Mouse (Mus musculus) frontal cortex, adult 2 months (tissue): ENCODE measurements at regions not wholly inside any gene's neighbourhood (a gene's known extent, or its start where the extent isn't known, plus 50 kb on each side); places are given as distances from the start of the nearest gene placed in this dataset.
"Not testable (repeated sequence)": the region's sequence is repeated elsewhere in the genome, so short reads cannot be mapped to it uniquely, and the experiment has no call there.

Experiments used
- DNase-seq, 2 experiments: peaks; one replicate each; pipeline ENCODE4 v3.0.0; 2022; ENCODE audit warnings: low spot score in 1 of 2; ENCODE audit errors: extremely low spot score in 1 of 2

DNA sequence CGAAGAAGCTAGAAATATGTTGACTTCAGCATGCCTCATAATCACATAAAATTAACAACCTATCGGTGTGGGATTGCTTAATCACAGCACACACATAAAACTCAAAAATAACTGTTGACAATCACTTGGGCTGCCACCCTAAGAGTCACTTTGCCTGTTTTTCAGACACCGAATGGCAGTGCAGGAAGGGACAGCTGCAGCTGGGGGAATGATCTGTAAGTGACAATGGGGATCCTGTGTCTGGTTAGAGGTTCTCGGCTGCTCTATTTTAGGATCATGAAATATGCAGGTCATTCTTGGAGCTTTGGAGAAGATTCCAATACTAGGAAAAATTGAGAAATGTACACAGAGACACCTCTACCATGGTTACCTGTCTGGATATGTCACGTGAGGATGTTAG, 54.4 kb upstream of the Tcf12 start:
- DNase-seq: no peak

DNA sequence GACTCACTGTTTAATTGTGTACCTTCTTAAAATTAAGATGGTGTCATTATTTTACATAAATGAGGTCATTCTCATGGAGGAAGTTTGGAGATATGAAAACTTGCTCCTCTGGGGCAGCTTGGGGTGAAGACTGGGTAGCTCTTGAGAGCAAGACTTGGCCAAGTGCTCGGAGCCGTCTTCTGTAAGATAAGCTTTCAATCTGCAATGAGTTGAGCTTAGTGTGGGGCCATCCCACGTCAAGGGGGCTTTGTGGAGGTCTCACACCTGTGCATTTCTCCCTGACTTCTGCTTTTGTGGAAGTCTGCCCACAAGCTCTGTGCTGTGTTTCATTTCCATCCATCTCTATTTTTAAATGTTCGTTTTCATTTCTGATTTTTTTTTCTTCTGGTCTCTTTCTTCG, 54.9 kb upstream of the Tcf12 start:
- DNase-seq: no peak

DNA sequence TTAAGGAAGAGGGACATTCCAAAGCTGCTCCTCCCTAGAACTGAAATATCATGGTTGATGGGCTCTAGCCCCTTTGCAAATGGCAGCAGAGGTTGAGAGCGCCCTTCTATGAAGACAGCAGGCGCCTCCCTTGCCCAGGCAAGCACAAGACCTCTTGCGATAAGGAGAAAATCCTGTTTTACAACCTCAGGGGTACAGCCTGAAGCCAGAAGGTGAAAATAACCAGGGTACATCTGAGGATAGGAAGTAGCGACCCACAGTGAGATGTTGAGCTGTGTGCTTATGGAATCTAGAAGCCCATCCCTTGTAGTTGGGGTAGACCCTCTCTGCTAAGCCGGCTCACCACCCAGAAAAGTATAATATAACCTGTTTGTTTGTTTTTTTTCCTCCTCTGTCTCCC, 57.6 kb upstream of the Tcf12 start:
- no peak for DNase-seq

DNA sequence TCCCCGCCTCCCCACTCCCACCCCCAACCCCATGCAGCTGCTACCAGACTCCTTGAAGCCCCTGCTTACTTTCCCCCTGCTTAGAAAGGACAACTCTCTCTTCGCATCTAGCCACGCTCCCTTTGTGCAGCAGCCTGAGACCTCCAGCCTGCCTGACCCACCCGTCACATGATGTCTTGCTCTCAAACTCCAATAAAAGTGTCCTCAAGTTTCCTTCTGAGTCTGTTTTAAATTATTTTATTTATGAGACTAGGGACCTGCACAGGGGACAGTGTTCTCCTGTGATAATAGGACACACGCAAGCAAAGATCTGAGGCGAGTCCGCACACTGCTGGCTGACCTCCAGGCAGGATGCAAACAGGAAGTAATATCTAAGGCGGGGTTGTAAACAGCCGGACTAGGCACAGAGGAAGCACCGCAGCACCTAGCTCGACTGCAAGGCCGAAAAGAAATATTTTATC, 58.1 kb upstream of the Tcf12 start:
- no peak for DNase-seq

DNA sequence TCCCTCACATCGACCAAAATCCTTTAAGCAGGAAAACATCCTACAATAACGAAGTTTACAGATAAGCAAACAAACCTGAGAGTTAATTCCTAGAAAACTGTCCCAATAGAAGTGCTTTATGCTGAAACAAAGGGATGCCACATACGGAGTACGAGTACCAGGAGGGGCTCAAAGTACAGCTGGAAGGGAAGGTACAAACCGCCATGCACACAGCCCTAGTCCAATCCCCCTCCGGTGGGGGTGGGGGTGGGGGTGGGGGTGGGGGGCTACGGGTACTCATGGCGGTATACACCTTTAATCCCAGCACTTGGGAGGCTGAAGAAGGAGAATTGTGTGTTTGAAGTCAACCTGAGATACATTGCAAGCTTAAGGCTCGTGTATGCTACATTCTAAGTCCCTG, 58.6 kb upstream of the Tcf12 start:
- DNase-seq: no peak

DNA sequence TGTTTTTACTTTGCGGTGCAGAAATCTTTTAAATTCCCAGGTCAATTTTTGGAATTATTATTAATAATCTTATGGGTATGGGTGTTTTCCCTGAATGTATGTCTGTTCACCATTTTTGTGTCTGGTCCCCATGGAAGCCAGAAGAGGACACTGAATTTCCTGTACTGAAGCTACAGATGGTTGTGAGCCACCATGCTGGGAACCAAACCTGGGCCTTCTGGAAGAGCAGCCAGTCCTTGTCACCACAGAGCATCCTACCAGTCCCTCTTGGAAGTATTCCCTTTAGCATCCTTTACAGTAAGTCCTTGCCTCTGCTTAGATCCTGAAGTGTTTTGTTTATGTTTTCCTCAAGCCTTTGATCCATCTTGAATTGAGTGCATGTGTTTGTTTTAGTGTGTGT, 60.7 kb upstream of the Tcf12 start:
- DNase-seq: no peak

DNA sequence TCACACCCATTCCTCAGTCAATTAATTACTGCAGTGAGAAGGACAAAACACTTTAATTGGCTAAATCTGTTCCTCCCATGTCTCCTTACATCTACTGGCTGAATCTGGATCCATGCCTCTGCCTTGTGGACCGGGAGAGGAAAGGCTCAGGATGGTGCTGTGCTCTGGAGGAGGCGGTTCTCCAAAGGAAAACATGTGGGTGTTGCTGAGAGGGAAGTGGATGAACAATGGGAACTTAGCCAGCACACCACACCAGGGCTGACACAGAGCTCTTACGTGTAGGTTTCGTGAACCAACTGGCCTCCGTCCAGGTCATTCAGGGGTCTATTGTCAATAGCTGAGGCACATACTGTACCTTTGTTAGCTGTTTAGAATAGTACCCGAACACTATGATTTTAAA, 69.3 kb upstream of the Tcf12 start:
- no peak for DNase-seq

DNA sequence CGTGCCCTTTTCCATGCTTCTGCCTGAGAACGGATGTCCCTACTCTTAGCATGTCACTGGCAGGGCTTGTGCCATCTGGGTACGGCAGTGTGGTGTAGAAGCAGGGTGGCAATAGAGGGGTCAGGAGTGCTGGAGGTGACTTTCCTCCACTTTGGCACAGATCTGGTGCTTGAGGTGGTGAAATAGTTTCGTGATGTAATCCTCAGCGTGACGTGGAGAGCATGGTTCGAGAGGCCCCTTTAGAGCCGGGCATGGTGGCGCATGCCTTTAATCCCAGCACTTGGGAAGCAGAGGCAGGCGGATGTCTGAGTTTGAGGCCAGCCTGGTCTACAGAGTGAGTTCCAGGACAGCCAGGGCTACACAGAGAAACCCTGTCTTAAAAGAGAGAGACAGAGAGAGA, 71.7 kb upstream of the Tcf12 start:
- no peak for DNase-seq

DNA sequence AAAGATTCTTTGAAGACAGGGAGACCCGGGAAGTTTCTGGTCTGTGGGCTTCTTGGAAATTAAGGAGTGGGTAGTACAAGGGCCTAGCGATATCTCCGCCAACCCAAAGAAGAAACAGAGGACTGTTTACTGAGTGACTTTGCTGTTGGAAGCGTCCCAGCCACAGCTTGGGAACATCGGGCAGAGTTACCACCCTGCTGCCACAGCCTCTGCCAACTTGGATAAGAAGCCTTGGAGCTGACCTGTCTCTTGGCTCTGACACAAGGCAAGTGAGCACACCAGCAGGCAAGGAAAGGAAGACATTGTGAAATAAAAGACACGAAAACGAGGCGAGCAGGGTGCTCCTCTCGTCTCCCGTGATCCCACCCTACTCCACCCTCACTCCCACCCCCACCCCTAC, 72.3 kb upstream of the Tcf12 start:
- no peak for DNase-seq

DNA sequence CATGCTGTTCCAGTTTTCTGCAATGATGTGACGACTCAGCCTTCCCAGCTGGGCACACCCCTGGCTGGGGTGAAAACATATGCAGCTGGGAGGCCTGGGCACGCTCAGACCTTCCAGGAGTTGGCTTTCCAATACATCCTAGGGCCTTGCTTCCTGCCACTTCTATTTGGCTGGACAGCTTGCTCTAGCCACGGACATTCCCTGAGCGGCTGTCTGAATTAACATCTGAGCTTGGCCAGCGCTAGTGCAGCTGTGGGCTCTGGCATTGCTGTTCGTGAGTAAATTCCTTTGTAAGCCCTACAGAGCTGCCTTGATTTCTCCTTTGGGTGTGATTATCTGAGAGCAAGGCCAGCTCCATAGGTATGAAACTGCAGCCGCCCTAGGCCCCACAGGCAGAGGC, 78.2 kb upstream of the Tcf12 start:
- DNase-seq: no peak

DNA sequence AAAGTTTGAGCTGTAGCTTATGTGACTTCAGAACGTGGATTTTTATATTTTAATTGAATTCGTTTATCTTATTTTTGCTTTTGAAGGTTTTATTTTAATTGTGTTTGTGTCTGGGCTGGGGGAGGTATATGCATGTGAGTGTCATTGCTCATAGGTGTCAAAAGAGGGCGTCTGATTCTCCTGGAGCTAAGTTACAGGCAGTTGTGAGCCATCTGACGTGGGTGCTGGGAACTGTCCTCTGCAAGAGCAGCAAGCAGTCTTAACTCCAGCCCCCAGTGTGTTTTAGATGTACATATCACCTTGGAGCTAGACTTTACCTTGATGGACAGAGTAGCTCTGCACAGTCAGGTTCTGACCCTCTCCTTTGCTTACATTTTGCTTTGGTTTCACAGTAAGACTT, 79.0 kb upstream of the Tcf12 start:
- DNase-seq: no peak

DNA sequence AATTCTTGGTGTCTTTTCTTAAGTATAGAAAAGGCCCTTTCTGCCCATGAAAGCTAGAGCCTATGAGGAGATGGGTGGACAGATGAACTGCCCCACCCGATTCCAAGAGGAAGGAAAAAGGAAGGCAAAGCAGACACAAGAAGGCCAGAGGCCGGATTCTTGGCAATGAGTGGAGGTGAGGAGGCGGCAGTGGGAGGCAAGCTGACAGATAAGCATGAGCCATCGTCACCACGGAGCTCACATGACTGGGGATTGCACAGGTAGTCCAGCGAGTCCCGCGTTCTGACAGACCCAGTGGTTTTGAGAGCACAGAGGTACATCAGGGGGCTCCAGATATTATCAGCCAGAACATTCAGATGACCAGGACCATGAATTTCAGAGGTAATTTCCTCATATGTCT, 79.4 kb upstream of the Tcf12 start:
- DNase-seq: no peak

DNA sequence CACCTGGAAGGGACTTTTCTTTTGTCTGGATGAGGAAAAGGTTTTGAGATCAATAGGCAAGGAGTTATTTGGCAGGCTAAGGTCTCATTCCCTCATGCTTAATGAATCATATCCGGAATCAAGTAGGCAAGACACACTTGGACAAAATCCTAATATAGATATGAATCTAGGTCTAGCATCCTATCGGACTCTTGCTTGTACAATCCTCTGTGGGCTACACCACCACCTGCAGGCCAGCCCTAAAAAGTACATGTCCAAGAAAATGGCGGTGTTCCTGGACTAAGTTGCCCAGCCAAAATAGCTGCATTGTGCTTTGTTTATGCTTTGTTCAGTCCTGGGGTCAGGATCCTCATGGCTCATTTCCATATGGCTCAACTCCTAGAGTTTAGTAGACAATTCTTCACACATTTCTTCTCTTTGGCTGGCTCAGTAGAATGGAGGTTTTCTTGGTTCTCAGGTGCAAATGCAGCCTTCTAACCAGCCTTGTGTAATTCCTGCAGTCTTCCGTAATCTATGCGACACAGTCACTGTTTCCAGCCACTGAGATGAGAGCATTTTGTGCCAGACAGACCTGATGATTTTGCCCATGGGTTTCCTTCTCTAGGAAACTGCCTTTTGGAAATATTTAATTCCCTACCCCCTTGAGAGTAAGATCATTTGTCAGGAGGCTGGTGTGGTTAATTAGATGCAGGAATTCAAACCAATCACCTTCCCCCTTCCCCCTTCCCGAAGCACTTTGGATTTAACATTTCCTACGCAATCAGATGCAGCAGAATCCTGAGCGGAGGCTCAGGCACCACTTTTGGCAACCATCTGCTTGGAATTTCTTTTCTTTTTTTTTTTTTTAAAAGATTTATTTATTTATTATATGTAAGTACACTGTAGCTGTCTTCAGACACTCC, 80.6 kb upstream of the Tcf12 start:
- DNase-seq: peak; percentile 33 to 63

DNA sequence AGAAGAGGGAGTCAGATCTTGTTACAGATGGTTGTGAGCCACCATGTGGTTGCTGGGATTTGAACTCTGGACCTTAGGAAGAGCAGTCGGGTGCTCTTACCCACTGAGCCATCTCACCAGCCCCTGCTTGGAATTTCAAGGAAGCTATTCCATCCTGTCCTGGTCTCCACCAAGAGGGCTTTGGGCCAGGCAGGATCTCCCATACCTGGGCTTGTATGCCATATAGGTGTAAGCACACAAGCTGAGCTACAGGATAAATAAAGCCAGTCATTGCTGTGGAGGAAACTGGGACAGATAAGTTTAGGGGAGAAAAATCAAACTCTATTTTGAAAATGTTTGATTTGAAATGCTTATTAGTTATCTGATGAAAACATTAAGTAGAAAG, 81.3 kb upstream of the Tcf12 start:
- not testable (repeated sequence) for DNase-seq

DNA sequence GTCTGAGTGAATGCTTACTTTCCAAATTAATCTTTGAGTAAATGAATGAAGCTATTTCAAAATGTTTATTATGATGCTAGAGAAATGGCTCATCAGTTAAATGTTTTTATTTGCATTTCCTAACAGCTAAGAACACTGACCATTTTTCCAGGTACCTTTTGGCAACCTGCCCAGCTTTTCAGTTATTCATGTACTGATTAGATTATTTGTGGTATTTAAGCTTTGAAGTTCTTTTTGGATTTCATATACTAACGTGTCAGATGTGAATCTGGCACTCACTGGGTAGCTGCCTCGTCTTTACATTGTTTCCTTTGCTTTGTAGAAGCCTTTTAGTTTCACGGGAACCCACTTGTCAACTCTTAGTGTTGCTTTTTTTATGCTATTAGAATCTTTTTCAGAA, 79.3 kb upstream of the Zfp280d start:
- no peak for DNase-seq

DNA sequence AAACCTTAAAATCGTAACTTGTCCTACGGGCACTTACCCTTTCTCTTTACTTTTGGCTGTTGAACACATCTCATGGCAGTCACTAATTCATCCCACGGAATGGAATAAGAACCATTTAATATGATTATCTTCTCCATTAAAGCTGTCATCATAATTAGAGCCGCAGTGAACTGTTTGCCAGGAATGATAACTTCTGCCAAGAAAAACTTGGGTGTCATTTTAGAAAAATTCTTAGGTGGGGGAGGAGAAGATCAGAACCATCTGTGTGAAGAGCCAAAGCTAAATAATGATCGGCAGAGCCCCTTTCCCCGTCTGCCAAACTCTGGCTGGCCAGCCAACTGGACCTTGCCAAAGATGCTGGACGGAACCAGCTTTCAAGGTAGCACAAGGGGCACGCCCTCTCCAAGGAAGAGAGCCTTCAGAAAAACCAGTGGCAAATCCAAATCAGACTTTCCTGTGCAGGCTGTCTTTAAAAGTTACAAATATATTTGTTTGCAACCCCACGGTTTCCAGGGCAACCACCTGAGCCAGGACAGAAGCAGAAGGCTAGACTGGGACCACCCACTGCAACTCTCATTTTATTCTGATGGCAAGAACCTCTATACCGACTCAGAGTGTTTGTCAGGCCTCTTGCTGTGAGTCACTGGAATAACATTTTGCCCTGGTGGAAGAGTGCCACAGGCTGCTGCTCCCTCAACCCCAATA, 77.9 kb upstream of the Zfp280d start:
- DNase-seq: peak; percentile 49 to 53

DNA sequence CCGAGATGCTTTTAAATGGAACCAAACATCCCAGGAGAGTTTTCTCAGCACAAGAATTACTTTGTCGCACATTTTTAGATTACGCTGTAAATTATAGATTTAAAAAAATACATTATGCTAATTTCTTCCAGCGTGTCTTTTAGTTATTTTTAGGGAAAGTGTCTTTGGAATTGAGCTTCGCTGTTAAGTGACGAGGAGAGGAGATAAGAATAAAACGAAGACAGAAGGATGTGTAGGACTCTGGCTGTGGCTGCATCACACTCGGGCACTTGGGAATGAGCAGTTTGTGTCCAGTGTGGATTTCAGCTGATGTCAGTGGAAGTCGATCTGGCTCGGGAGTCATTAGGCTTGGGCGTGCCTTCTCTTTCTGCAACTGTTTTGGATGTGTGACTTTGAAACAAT, 77.3 kb upstream of the Zfp280d start:
- peak; percentile 50 to 53 for DNase-seq

DNA sequence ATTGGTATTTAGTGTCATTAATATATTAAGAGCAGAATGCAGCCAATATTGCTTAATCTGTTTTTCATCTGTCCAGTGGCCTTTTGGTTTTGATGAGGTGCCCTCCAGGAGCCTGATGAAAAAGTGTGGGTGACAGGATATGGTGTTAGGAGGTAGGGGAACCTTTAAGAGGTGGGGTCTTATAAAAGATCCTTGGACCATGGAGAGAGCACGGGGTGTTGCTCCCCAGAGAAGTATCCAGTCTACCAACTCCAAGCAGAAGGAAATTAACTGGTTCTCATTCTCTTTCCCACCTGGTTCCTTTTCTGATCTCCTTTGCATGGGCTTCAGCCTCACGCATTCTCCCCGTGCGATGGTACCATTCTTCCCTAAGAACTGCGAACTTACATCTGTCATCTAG, 75.7 kb upstream of the Zfp280d start:
- no peak for DNase-seq

DNA sequence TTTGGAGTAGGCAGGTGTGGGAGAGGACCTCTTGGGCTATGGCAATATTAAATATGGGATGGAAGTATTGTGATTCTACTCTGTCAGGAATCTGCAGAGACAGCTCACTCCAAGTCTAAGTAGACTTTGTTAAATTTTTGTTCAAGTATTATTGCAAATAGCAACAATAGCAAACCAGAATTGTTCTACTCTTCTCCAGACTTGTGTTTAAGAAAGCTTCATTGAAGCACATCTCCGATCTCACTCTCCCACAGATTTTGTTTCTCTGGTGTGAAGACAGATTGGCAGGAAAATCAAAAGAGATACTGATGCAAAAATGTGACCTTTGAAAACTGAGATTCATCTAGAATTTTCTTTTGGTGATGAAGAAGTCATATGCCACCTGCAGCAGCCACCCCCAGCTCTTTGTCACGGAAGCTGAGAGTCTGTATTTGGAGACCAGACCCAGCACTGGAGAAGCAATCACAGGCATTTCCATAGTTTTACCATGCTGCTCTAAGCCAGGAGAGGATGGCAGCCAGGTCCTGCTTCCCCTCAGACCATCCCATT, 70.2 kb upstream of the Zfp280d start:
- peak; percentile 30 for DNase-seq

DNA sequence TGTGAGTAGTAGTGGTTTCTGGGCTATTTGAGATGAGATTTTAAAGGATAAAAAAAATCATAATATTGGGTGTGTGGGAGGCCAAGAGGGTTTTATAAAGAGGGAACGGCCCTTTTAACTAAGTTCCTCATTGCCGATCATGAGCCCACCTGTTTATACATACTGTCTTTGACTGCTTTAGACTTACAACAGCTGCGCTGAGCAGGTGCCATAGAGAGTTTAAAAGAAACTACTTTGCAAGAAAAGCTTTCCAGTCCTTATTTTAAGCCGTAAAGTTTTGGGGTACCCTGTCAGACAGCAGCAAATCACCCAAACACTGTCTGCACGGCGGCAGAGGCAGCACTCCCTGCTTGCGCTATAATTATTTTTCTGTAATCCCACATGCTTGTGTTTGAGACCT, 68.8 kb upstream of the Zfp280d start:
- DNase-seq: no peak

DNA sequence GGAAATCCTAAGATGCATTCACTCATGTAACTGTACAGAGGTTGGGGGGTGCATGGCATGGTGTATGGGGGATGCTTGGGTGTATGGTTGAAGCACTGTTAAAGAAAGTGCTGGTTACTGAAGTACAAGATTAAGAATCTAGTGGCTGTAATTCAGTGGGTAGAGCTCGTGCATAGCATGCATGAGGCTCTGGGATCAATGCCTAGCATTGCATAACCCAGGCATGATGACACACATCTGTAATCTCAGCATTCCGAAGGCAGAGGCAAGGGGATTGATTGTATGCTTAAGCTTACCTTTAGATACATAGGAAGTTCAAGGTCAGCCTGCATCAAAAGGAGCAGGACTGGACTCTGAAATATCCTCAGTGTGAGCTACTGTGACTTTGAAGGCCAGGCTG, 67.7 kb upstream of the Zfp280d start:
- DNase-seq: no peak

DNA sequence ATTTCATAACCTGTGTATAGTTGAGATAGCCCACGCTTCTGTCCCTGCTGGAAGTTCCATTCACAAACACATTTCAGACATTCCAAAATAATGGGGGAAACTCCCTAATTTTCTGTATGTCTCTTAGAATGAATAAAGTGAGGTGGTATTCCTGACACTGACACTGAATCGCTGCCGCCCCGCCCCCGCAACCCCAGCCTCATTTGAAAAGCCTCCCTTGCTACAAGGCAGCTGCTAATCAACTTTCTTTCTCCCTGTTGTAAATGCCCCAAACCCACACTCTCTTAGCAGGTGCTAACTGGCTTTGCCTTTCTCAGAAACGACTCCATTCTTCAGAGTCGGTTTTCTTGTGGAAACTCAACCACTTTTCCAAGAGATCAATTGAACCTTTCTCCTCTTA, 66.4 kb upstream of the Zfp280d start:
- no peak for DNase-seq
